Mouse (Mus musculus) adrenal gland, postnatal 10 days (tissue): ENCODE measurements around the gene Cacnb3. TPM values are rescaled to one million over a fixed set of nuclear protein-coding genes. Genes with fewer than 3 reads are reported as not detected.

ENCODE experiments used
- DNase-seq: peaks from one replicate; pipeline ENCODE4 v3.0.0; 2021; ENCODE audit warnings: mixed read lengths
- total RNA-seq, 2 experiments: library from RNA; stranded (reverse); gene quantifications; 2 replicates each; pipeline ENCODE4 v1.2.3; 2021

Gene Cacnb3
- total RNA-seq, 2 experiments from 2014 or later: 12.6 to 18.8 TPM

DNA sequence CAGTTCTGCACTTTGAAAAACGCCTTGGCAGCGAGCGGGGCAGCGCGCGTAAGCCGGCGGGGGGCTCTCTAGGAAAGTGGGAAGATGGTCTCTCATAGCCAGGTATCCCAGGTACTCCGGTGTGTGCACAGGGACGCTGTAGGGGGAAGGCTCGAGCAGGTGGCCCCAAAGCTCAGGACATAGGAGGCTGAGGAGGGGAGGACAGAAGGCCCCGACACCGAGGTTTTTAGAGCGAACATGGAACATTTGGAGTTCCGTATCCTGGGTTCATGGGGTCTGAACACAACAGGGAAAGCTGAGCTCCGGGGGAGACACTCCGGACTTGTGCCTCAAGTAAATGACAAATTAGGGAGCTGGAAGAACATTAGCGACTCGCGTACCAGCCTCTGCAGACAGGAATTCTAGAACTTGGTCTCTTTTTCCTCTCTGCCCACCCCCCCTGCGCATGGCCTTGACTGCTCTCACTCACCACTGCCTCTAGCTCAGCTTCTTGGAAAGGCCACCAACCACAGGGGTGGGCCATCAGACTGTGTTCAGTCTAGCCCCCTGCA lies 4.7 kb downstream of the Cacnb3 start:
- peak; percentile 49 for DNase-seq

DNA sequence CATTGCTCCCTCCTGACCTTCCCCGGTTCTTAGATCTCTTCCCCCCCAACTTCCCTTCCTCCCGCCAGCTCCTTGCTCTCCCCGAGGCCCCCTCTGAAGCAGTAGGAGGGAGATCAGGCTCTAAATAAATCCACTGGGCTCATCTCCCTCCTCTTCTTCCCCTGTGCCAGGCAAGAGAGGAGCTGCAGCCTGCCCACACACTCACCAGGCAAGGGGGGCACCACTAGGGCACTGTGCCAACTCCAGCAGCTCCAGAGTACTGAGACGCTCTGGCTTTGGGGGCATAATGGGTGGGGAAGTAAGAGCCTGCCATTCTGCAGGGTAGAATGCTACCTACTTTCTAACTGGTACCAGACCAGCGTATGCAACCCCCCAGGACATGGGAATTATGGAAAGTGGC lies 5.9 kb downstream of the Cacnb3 start:
- DNase-seq: no peak

DNA sequence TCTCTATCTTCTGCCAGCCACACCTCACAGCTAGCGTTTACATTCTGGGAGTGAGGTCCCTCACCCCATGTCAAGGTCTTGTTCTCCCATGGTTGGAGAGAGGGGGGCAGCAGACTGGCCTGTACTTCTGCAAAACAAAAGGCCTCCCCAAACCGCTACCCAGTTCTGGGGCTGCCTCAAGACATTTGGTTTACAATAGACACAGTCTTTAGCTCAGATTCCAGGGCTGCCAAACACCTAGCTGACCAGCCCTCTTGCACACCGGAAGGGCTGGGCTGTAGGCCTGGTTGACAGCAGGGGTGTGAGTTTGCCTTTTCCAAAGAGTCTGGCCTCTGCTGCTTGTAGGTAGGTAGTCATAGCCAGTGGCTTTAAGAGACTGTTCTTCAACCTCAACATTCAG lies 6.5 kb downstream of the Cacnb3 start:
- no peak for DNase-seq

DNA sequence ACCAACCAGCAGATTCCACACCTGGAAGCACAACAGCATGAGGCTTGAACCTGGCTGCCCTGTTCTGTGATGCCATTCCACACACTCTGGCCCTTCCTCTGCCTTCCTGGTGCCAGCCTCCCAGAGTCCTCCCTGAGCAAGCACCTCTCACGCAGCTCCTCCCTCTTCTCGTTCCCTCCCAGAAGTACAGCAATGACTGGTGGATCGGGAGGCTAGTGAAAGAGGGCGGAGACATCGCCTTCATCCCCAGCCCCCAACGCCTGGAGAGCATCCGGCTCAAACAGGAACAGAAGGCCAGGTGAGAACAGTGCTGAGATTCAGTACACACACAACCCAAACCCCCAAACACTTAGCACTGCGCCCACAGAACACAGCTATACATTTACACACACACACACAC lies 9.5 kb downstream of the Cacnb3 start:
- DNase-seq: no peak

DNA sequence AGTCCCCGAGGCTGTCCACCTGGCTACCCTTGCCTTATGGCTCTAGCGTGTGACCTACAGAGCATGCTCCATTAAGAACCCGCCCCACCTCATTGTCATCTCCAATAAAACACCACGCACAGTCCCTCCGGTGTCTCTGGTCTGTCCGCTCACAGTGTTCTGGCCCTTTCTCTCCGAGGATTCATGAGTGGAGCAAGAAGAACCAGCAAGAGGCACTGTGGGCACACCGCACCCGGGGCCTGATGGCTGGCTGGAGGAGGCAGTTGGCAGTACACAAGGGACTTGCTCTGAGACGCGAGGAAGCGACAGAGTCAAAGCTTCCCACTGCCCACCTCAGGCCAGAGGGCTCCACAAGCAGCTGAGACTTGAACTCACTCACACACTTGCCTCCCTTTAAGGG lies 13.8 kb downstream of the Cacnb3 start:
- DNase-seq: no peak

DNA sequence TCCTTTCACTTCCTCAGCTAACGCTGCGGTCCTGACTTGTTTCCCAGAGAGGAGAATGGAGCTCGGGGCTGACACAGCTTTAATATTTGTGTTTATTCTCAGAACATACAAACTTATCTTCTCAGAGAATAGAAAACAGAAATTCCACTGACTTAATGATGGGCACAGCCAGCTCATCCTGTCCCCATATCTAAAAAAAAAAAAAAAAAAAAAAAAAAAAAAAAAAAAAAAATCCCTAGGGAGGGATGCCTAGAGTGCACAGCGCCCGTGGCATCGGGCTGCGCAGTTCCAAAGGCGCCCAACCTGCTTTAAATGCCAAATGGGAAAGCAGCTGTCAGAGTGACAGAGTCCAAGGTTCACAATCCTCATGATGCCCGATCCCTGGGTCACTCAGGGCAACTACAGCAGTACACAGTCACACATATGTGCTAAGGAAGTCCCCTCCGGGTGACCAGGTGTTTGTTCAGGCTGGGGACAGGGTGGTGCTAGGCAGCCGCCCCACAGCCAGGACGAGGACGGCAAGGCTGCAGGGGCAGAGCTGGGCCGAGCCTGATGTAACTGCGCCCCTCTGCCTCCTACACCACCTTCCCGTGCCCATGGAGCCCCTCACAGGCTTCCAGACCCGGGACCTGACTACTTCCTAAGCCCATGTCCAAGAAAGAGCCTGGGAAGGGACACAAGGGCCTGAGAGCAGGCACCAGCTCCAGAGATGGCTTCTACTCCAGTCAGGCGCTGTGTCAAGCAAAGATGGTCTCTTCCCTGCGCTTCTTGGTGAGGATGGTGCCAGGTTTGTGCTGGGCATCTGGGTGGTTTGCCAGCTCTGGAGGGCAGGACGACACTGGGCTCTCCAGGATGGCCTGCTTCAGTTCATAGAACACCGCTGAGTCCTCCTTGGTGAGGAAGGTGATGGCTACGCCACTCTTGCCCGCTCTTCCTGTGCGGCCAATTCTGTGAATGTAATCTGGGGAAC lies 14.7 kb downstream of the Cacnb3 start:
- DNase-seq: no peak

DNA sequence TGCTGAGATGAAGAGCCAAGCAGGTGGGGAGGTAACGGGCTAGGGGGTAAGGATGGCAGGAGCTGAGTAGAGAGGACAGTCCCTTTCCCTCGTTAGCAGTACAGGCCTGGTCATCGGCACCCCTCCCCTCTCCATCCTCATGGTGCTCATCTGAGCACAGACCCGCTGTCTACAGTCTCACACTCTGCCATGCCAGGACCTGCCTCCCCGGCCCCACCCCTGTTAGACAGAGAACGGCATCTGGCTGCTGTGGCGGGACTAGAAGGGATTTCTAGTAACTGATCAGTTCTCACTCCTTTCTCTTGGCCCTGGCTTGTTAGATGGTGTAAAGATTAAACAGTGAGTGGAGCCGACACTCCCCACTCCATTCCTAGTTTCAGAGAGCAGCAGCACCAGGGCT lies 16.1 kb downstream of the Cacnb3 start:
- DNase-seq: no peak

DNA sequence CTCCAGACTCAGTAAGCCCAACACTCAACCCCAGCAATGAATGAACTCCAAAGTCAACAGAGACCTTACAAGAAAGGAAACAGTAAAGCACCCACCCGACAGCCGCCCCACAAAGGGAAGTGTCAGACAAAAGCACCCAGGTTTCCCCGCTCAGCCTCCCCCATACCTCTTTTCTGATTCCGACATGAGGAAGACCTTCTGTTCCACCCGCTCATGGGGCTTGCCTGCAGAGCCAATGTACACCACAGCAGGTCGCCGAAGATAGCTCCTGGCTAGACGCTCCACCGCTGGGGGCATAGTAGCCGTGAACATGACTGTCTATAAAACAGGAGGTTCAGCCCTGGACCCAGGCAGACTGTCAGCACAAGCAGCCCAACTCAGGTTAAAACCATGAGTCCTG lies 16.7 kb downstream of the Cacnb3 start:
- DNase-seq: no peak

DNA sequence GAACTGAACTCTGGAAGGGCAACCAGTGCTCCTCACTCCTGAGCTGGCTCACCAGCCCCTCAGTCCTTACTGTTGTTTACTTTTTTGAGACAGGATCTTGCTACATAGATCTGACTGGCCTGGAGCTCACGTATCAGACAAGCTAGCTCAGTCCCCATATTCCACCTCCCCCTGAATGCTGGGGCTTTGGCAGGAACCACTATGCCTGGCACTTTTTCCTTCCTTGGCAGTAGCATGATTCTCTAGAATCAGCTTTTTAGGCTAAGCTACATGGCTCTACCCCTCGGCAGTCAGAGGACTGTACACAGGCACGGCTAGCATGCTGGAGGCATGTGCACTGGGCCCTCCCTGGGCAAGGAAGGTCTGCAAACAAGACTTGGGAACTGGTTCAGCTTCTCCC lies 17.4 kb downstream of the Cacnb3 start:
- DNase-seq: no peak

DNA sequence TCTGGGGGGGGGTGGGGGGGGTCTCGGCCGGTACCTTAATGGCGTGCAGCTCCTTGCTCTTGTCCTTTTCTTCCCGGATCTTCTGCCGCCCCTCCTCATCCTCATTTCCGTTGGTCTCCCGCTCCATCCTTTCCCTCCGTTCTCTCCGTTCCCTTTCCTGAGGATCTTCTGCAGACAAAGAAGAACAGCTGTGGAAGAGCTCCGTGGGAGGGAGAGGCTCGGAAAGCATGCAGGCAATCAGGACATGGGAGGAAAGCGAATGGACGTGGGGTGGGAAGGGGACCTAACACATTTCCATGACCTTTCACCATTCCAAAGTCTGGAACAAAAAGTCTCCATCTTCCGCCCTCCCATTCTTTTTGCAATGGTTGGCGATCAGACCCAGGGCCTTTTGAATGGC lies 20.8 kb downstream of the Cacnb3 start:
- DNase-seq: no peak

DNA sequence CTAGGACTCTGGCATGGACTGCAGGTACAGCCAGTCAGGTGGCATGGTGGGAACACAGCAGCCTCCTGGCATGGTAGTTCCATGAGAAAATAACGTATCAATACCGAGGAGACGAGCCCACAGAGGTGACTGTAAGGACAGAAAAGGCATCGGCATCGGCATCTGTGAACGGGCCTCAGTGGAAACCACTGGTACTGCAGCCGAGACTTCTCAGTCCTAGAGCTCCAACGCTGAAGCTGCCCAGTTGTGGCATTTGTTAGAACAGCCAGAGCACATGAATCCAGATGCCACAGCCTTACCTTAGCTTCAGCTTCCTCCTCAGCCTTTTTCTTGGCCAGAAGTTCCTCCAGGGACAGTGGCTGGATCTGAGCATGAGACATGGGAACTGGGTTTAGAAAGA lies 21.5 kb downstream of the Cacnb3 start:
- DNase-seq: no peak

DNA sequence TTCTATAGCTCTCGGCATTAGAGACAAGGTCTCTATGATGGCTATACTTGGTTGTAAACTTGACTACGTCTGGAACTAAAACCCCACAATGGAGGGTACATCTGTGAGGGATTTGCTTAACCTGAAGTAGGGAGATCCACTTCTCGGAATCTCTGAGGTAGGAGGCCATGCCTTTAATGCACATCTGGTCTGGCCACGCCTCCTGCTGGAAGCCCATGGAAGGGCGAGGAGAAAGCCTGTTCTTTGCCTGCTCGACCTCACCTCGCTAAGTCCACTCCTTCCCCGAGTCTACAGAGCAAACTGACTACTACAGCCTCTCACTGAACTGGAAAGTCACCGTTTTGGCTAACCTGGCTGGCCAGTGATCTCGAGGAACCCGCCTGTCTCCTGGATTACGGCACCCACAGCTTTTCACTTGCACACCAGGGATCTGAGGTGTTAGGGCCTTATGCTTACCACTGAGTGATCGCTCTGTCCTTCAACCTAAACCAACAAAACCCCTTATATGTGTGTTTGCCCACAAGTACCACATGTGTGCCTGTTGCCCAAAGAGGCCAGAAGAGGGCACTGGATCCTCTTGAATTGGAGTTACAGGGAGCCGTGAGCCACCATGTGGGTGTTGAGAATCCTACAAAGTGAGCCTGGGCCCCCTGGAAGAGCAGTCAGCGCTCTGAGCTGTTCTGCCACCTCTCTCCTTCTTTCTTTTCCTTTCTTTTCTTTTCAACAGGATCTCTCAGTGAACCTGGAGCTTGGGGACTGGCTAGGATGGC lies 26.5 kb downstream of the Cacnb3 start:
- DNase-seq: no peak

DNA sequence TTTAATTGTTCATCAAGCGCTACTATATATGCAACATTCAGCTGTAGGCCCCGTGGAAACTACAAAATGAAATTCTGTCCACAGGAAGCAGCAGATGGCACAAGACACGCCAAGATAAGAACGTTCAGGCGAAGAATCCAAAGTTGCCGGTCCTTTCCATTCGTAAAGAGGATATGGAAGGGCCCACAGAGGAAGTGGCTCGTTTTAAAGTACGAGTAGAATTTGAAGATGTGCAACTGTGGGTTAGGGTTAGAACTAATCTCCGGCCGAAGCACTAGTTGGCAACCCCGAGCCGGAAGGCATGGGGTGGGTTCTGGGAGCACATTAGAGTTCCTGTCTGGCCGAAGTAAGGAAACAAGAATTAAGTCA lies 31.5 kb downstream of the Cacnb3 start:
- no peak for DNase-seq

DNA sequence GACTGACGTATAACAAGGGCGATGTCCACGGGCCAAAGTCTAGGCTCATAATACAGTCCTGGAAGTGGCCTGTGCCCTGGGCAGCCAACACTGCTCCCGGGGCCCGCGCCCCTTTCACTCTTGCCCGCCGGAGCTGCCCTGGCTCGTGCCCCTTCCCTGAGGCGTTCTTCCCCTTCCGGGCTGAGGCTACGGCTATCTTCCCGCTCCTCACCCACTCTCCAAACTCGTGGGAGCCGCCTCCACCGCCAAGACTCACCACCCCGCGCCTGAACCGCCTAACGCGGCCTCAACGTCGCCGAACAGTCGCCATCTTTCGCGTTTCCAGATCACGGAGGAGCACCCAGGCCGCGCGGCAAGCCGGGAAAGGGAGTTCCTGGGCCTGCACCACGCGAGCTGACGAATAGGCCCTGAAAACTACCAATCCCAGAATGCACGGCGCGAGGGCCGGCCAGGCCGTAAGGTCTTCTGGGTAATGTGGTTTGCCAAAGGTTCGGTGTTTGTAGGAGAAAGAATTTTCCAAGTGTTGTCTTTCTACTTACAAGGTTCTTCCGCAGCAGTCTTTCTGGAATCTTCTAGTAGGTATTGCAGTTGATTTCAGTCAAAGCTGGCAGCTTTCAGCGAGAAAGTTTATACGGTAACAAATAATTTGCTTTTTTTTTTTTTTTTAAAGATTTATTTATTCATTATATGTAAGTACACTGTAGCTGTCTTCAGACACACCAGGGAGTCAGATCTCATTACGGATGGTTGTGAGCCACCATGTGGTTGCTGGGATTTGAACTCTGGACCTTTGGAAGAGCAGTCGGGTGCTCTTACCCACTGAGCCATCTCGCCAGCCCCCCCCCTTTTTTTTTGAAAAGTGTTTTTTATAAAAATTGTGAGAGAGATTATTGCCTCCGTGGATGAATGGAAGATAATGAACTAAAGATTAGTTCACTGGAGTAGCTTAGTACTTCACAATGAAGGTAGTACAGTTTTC lies 32.2 kb downstream of the Cacnb3 start, which contains the start of gene Ddx23:
TSS of gene Ddx23 (minus strand) at position 328 of the 979 bp plus-strand sequence.
- peak; percentile 95 for DNase-seq

DNA sequence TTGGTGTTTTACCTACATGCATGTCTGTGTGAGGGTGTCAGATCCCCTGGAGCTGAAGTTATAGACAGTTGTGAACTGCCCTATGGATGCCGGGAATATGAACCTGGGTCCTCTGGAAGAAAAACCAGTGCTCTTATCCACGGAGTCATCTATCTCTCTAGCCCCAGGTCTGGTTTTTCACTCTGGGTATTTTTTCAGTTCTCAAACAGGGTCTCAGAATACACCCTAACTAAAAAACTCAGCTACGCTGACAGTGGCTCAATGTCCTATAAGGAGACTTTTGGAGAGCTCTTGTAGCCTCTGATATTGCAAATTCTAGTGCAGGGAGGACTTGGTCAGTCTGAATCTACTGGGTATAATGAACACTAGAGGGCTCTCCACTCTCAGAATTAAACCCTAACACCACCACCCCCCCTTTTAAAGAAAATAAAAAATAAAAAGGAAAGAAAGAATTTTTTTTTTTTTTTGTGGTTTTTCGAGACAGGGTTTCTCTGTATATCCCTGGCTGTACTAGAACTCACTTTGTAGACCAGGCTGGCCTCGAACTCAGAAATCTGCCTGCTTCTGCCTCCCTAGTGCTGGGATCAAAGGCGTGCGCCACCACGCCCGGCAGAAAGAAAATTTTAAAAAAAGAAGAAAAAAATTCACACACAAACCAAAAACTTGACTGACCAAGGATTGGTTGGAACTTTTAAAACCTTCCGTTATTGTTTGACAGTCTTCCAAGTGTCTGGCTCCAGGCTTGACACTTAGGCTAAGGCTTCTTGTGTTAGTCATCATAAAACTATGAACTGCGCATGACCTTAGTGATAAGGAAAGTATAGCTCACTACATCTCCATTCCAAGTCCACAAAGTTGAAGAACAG lies 33.6 kb downstream of the Cacnb3 start:
- DNase-seq: no peak

DNA sequence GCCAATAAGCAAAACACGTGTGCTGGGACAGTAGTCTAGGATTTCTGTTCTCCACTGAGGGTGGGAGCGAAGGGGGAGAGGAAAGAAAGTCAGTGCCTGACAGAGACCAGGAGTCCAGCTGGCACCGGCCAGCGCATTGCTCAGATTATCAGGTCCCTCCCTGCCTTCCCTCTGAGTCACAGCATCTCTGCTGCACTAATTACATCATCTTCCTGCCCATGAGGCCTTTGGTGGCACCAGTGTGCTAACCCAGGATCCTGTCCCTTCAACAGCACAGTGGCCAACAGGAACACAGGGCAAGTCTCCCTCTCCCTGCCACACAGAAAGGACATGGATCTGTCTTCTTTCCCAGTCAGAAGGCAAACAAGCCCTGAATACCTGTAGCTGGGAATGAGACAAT lies 42.0 kb downstream of the Cacnb3 start:
- peak; percentile 51 for DNase-seq

DNA sequence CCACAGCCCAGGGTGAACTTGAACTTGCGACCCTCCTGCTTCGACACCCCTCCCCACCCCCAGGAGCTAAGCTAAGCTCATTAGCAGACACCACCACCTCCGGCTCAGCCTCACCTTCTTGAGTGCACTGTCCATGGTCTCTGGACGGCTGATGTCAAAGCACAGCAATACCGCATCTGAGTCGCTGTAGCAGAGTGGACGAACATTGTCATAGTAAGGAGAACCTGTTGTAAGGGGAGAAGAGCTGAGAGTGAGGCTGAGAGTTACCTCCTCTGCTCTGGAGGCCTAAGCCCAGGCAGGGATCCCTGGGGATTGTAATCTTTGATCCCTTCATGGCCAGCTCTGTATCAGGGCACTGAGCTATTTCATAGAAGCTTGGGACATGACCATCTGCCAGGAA lies 43.1 kb downstream of the Cacnb3 start:
- DNase-seq: no peak

DNA sequence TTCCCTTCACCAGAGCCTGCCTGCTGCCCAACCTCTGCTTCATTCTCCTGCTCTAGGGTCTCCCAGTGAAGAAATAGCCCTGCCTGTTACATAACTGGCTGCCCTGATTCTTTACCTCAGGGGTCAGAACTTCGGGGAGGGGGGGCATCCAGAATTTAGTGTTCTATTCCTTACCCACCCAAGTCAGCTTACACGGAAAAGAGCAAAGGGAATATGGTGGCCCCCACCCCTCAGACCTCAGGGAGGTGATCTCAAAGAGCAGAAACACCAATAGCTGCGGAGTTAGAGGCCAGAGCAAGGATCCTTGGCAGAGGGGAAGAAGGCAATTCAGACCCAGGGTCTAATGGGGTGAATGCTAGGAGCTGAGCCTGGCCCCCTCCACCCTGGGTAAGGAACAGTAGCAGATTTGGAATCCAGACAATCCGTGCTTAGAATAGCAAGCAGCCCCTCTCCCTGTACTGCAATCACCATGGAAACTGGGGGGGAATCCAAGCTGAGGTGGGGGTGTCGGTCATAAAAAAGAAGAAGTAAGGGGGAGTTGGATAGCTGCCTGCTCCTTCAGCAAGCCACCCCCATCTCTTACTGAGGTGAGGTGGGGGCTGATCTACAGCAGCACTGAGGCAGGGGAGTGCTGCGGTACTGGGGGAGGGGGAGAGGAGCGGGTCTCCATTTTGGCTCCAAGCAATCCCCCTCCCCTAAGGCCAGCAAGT lies 43.8 kb downstream of the Cacnb3 start:
- DNase-seq: no peak

DNA sequence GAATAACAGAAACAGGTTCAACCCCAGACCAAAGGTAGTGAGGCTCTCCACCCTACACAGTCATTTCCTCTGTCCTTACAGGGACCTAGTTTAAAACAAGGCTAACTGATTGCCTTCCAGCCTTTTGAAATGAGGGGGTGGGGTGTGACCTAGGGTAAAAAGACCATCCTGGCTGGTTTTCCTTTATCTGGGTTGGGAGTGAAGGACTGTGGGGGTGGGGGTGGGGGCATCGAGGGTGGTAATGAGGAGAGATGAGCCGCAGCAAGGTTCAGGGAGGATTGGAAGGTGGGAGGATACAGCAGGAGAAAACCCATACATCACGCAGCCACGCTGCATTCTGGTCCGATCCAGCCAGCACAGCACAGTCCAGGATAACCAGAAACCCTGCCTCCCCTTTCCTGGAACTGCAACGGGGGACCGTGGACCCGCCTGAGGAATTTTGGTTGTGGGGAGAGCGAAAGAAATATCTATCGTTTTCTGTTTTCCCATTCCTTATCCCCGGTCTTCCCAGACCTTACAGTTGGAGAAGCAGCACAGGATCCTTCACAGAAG lies 44.4 kb downstream of the Cacnb3 start:
- DNase-seq: no peak
